Mouse (Mus musculus) bone marrow macrophage, adult 2 months (primary cell): ENCODE data around the gene Brd3. TPM values are rescaled to one million over a fixed set of nuclear protein-coding genes. Genes with fewer than 3 reads are reported as not detected.
"Not testable (repeated sequence)": the region's sequence is repeated elsewhere in the genome, so short reads cannot be mapped to it uniquely, and the experiment has no call there.

Source experiments
- H3K27ac ChIP-seq: 2 replicates; pipeline ENCODE4 v1.5.1; 2012; ENCODE audit warnings: low read depth, low read length; ENCODE audit not compliant: insufficient read depth
- H3K4me1 ChIP-seq: 2 replicates; pipeline ENCODE4 v1.6.1; 2012; ENCODE audit warnings: low read length; ENCODE audit not compliant: control insufficient read depth, insufficient read depth
- H3K4me3 ChIP-seq: 2 replicates; pipeline ENCODE4 v1.5.1; 2012; ENCODE audit warnings: mild to moderate bottlenecking, low read length, moderate library complexity; ENCODE audit not compliant: insufficient read depth
- CTCF ChIP-seq: IDR thresholded peaks from 2 replicates; pipeline ENCODE4 v1.5.1; 2012; ENCODE audit warnings: low read depth, mild to moderate bottlenecking, low read length, moderate library complexity
- POLR2A ChIP-seq: IDR thresholded peaks from 2 replicates; pipeline ENCODE4 v1.6.1; 2012; ENCODE audit warnings: mild to moderate bottlenecking, low read depth, low read length, borderline replicate concordance
- polyA plus RNA-seq: library from polyadenylated mRNA; stranded (reverse); fragments of >200 nt; gene quantifications from 2 replicates; pipeline ENCODE4 v1.2.4, GENCODE M21; 2012; ENCODE audit not compliant: missing spikeins, insufficient read depth, insufficient read length

Brd3 gene
- polyA plus RNA-seq, 1 experiment = 29.1 TPM

- TF ChIP-seq CTCF (no peak), POLR2A (no peak)
- Histone ChIP-seq H3K27ac (no peak overlapping the region), H3K4me3 (no peak overlapping the region), H3K4me1 (peaks cover 11% of the 10 kb centered on the region)
Measured at GRCm38 (mm10) chr2:27541225-27541624, 33.8 kb upstream of the Brd3 start.

- Histone ChIP-seq H3K27ac (peak overlapping the region; percentile 66), H3K4me1 (peaks cover 11% of the 10 kb centered on the region), H3K4me3 (peak overlapping the region; percentile 62)
- no peak for TF ChIP-seq POLR2A
- no peak for TF ChIP-seq CTCF
Measured at GRCm38 (mm10) chr2:27540515-27540836, 33.0 kb upstream of the Brd3 start.

- Histone ChIP-seq H3K4me3 (peak overlapping the region; percentile 62), H3K27ac (peak overlapping the region; percentile 66), H3K4me1 (peaks cover 11% of the 10 kb centered on the region)
- no peak for TF ChIP-seq POLR2A
- no peak for TF ChIP-seq CTCF
Measured at GRCm38 (mm10) chr2:27539772-27540514, 32.5 kb upstream of the Brd3 start.

DNA sequence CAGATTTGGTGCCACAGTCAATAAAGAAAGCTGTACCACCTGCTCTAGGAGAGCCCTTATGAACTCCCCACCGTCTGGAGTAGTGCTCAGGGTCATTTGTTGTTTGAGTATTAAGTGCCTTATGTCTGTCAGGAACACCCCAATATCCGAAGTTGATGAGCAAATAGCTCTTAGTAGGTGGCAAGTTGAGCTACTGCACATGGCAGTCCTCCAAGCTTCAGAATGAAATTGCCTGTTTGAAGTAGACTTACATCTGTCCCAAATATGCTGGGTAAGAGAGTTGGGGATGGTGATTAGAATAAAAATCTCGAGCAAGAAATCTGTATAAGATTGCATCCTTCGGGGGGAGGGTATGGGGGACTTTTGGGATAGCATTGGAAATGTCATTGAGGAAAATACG, 31.9 kb upstream of the Brd3 start:
- Histone ChIP-seq H3K4me3 (no peak overlapping the region), H3K27ac (no peak overlapping the region), H3K4me1 (peaks cover 11% of the 10 kb centered on the region)
- TF ChIP-seq POLR2A (no peak), CTCF (no peak)

DNA sequence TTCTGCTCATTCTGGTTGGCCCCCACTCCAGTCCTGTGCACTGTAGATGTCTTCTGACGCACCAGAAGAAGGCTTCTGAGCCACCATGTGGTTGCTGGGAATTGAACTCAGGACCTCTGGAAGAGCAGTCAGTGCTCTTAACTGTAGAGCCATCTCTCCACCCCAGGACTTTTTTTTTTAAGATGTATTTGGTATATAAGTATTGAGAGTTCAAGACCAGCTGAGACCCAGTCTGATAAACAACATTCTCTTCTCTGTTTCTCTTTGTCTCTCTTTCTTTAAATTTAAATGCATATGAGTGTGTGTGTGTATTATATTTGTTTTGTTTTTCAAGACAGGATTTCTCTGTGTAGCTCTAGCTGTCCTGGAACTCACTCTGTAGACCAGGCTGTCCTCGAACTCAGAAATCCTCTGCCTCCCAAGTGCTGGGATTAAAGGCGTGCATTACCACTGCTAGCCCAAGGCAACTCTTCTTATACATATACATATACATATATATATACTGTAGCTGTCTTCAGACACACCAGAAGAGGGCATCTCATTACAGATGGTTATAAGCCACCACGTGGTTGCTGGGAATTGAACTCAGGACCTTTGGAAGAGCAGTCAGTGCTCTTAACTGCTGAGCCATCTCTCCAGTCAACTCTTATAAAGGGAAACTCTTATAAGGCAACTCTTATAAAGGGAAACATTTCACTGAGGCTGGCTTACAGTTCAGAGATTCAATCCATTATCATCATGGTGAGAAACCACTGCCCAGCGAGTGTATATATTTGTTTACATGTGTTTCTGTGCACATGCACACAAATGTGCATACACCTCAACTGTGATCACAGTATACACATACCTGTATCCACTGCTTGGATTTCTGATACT, 31.2 kb upstream of the Brd3 start:
- peaks cover 11% of the 10 kb centered on the region for H3K4me1 ChIP-seq
- H3K27ac ChIP-seq, H3K4me3 ChIP-seq: not testable (repeated sequence)

GRCm38 (mm10) chr2:27518283-27518682, 10.8 kb upstream of the Brd3 start:
- TF ChIP-seq CTCF (no peak), POLR2A (no peak)
- no peak overlapping the region for H3K4me3 ChIP-seq
- peaks cover 16% of the 10 kb centered on the region for H3K4me1 ChIP-seq
- no peak overlapping the region for H3K27ac ChIP-seq

DNA sequence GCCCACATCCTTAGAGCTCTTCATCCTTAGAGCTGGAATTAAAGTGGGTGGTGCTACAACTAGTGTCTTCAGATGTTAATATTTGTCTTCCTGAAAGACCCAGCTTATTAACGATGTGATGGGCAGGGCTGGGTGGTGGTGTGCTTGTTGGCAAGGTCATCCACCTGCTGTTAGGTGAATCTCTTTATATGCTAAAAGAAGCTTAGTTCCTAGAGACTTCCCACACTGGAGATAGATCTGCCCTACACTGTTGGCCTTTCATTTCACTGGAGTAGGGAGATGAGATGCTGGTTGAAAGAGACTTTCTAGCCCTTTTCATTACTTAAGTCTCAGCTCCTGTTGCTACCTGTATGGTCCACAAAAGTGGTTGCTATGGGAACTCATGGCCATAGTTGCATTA, 8.8 kb upstream of the Brd3 start:
- TF ChIP-seq CTCF (no peak), POLR2A (no peak)
- no peak overlapping the region for H3K27ac ChIP-seq
- H3K4me3 ChIP-seq = peak overlapping the region; percentile 97
- peaks cover 19% of the 10 kb centered on the region for H3K4me1 ChIP-seq

DNA sequence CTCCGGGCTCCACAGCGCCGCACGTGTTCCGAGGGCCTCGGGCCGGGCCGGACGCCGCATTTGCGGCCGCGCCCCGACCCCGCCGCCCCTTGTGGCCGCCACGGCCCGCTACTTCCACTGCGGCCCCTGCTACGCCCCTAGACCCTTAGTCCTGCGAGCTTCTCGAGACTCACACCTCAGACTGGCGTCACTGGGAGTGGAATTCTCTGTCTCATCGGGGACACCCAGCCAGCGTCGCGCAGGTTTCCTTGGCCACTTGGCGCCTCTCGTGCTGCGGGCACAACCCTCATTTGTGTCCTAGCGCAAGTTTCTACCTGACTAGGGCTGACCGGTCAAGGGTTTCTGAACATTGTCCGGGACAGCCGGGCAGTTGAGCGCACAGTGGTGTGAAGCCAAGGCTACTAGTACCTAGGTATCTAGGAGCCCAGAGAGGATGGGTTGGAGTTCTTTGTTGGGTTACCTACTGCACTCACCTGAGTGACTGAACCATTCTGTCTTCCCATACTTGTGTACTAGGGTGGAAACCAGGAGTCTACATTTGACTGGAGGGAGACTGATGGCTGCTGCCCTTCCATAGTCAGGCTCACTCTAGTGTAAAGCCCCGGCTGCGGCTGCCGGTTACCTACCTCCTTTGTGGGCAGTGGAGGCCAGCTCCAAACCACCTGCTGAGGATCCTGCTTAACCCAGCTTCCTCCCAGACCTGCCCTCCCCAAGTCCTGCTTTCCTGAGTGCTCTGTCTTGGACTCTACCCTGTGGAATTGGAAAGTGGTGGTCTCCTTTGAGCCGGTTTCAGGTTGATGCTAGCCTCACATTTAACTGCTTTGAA, 8.1 kb upstream of the Brd3 start:
- Histone ChIP-seq H3K4me1 (peaks cover 19% of the 10 kb centered on the region), H3K27ac (peak overlapping the region; percentile 14), H3K4me3 (peak overlapping the region; percentile 97)
- no peak for TF ChIP-seq POLR2A

DNA sequence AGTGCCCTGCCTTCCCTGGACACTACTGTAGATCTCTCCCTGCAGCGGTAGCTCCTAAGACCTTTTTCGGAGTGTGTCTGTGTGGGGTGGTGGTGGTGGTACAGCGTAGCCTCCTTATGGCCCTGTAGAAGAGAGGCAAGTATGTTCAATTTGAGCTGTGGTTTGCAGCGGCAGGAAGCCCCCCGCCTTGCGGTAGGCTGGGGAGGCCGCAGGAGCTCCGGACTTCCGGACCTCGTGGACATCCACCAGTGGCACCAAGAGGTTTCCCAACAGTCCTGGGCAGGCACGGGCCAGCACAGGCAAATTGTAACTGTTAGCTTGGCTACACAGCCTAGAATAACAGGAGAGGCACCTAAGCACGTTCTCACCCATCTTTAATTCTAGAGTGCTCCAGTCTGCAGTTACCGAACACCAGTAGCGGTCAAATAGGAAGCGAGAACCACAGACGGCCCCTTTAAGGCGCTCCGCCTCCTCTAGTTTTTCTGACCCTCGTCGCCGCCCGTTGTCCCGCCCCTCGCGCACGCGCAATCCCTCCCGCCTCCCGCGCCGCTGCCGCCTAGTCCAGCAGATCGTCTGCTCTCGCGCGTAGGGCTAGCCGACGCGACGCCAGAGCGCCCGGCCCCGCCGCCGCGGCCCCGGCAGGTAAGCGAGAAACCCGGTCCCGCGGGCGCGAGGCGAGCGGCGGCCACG, 7.3 kb upstream of the Brd3 start, which contains the start of gene Wdr5:
Gene Wdr5 (plus strand): TSS at position 519 of the 690 bp plus-strand sequence.
- H3K27ac ChIP-seq = peak within 1 kb of the TSS; percentile 91
- H3K4me1 ChIP-seq = peaks cover 19% of the 10 kb centered on the region
- 0 out of 2 replicates have a peak, but pooled peaks have one; percentile 6 for TF ChIP-seq CTCF
- TF ChIP-seq POLR2A = no peak
- H3K4me3 ChIP-seq = peak within 1 kb of the TSS; percentile 97
